Mouse (Mus musculus): Measurements from ENCODE around the gene T2. TPM values are rescaled to one million over a fixed set of nuclear protein-coding genes. Genes with fewer than 3 reads are reported as not detected.
A peak's percentile ranks its signal among the peaks of the same experiment; 100 is the strongest.

Gene T2
- polyA plus RNA-seq, 1 experiment from 2014 or later: 0.20 TPM

DNA sequence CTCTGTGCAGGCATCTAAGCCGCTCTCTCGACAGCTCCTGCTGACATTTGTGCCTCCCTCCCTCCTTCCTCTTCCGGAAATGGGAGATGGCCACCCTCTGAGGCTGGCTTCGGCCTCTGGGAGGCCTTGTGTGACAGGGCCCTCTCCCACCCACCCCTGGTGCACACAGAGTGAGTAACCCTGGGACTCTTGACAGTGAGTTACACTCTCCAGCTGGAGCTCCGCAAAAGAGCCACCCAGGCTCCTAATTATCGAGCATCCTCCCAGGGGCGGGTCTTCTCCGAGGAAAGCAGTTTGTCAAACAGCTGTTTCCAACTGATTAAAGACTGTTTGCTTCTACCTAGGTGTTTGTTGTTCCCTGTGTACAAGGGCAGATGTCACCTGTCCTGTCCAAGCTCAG lies 59.7 kb downstream of the T2 start:
- DNase-seq (peak; percentile 63), ATAC-seq (ENCODE audit: insufficient read depth) (peak; percentile 84)
- Histone ChIP-seq H3K27me3 (ENCODE audit: insufficient read depth, low read length) (no peaks in the 10 kb centered on the region), H3K36me3 (ENCODE audit: insufficient read depth) (no peaks in the 10 kb centered on the region), H3K9ac (no peak overlapping the region), H3K4me2 (no peak overlapping the region), H3K9me3 (ENCODE audit: low read depth, low read length) (no peaks in the 10 kb centered on the region), H3K4me3 (ENCODE audit: low read depth, low read length) (no peak overlapping the region), H3K4me1 (ENCODE audit: insufficient read depth) (no peaks in the 10 kb centered on the region), H3K27ac (ENCODE audit: low read depth) (no peak overlapping the region)
- no peak for TF ChIP-seq CTCF (IDR thresholded peaks at IDR 0.05; ENCODE audit: low read depth)
- 13% methylated on average over 8 of the region's 8 CpGs for WGBS

DNA sequence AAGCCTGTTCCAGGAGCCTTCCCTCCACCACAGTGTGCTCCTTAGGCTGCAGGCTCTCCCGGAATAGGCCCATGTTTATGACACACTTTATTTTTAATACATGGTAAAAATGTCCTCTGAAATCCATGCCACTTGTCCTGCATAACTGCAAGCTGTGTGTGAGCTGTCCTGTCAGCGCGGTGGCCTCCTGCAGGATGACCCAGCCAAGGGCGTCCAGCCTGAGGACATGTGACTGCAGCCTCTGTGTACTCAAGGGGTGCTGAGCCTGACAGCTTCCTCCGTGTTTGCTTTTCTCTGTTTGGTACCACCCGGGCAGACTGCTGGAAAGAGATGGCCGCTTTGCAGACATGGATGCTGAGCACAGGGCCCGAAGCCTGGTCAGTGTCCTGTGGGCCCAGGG lies 61.1 kb downstream of the T2 start:
- Histone ChIP-seq H3K9me3 (ENCODE audit: low read depth, low read length) (no peaks in the 10 kb centered on the region), H3K4me2 (no peak overlapping the region), H3K27me3 (ENCODE audit: insufficient read depth, low read length) (no peaks in the 10 kb centered on the region), H3K27ac (ENCODE audit: low read depth) (no peak overlapping the region), H3K4me1 (ENCODE audit: insufficient read depth) (no peaks in the 10 kb centered on the region), H3K4me3 (ENCODE audit: low read depth, low read length) (no peak overlapping the region), H3K9ac (no peak overlapping the region), H3K36me3 (ENCODE audit: insufficient read depth) (no peaks in the 10 kb centered on the region)
- ATAC-seq (ENCODE audit: insufficient read depth): no peak
- 40% methylated on average over 8 of the region's 8 CpGs for WGBS
- no peak for TF ChIP-seq CTCF (IDR thresholded peaks at IDR 0.05; ENCODE audit: low read depth)
- DNase-seq: no peak

DNA sequence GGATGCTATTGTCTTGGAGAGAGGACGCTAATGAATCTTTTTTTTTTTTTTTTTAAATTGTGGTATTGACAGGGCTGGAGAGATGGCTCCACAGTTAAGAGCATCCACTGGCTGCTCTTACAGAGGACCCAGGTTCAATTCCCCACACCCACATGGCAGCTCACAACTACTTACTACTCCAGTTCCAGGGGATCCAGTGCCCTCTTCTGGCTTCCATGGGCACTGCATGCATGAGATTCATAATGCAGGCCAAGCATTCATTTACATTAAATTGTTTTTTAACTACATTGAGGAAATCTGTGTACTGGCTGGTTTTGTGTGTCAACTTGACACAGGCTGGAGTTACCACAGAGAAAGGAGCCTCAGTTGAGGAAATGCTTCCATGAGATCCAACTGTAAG lies 64.9 kb downstream of the T2 start:
- TF ChIP-seq CTCF (IDR thresholded peaks at IDR 0.05; ENCODE audit: low read depth): peak; percentile 49
- Histone ChIP-seq H3K27ac (ENCODE audit: low read depth) (no peak overlapping the region), H3K4me1 (ENCODE audit: insufficient read depth) (no peaks in the 10 kb centered on the region), H3K9me3 (ENCODE audit: low read depth, low read length) (no peaks in the 10 kb centered on the region), H3K9ac (no peak overlapping the region), H3K4me3 (ENCODE audit: low read depth, low read length) (no peak overlapping the region), H3K4me2 (no peak overlapping the region), H3K36me3 (ENCODE audit: insufficient read depth) (no peaks in the 10 kb centered on the region), H3K27me3 (ENCODE audit: insufficient read depth, low read length) (no peaks in the 10 kb centered on the region)
- DNase-seq (peak; percentile 33), ATAC-seq (ENCODE audit: insufficient read depth) (no peak)
- 67% methylated on average over 1 of the region's 1 CpGs for WGBS

DNA sequence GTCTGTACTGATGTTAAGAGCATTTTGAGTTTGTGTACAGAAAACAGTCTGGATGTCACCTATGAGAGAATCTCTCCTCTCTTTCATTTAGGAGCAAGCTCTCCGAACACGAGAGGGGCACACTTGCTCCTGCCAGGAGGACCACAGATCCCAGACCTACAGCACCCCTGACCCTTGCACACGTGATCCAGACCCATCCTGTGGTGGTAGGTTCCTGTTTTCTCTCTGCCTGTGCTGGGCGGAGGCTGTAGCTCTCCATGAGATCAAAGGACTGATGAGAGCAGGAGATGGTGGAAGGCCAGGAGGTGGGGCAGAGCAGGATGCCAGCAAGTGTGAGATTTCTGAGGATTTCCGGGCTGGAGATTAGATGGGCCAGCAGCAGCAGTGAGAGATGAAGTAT lies 65.7 kb downstream of the T2 start:
- Histone ChIP-seq H3K27me3 (ENCODE audit: insufficient read depth, low read length) (no peaks in the 10 kb centered on the region), H3K36me3 (ENCODE audit: insufficient read depth) (no peaks in the 10 kb centered on the region), H3K4me2 (no peak overlapping the region), H3K27ac (ENCODE audit: low read depth) (no peak overlapping the region), H3K9ac (no peak overlapping the region), H3K9me3 (ENCODE audit: low read depth, low read length) (no peaks in the 10 kb centered on the region), H3K4me1 (ENCODE audit: insufficient read depth) (no peaks in the 10 kb centered on the region), H3K4me3 (ENCODE audit: low read depth, low read length) (no peak overlapping the region)
- ATAC-seq (ENCODE audit: insufficient read depth) (no peak), DNase-seq (no peak)
- 21% methylated on average over 5 of the region's 5 CpGs for WGBS
- TF ChIP-seq CTCF (IDR thresholded peaks at IDR 0.05; ENCODE audit: low read depth): no peak

DNA sequence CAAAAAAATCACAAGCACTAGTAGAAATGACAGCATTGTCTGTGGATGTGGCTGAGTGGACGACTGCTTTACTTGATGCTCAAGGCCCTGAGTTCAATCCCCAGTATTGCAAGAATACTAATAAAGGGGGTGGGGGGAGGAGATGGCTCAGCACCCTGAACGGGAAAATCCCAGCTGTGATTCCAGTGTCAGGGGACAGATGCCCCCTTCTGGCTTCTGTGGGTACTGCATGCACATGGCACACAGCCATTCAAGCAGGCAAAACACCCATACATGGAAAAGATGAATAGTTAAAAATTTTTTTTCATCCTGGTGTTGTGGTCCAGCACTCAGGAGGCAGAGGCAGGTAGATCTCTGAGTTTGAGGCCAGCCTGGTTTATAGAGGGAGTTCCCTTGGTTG lies 67.5 kb downstream of the T2 start:
- Histone ChIP-seq H3K4me3 (ENCODE audit: low read depth, low read length) (no peak overlapping the region), H3K4me2 (no peak overlapping the region), H3K27ac (ENCODE audit: low read depth) (no peak overlapping the region), H3K4me1 (ENCODE audit: insufficient read depth) (no peaks in the 10 kb centered on the region), H3K27me3 (ENCODE audit: insufficient read depth, low read length) (peaks cover 5% of the 10 kb centered on the region; the same call in 1 of the 2 replicates), H3K9ac (no peak overlapping the region), H3K36me3 (ENCODE audit: insufficient read depth) (no peaks in the 10 kb centered on the region), H3K9me3 (ENCODE audit: low read depth, low read length) (no peaks in the 10 kb centered on the region)
- peak; percentile 53 for DNase-seq
- no peak for ATAC-seq (ENCODE audit: insufficient read depth)
- TF ChIP-seq CTCF (IDR thresholded peaks at IDR 0.05; ENCODE audit: low read depth): peak; percentile 61
- 52% methylated on average over 2 of the region's 2 CpGs for WGBS

DNA sequence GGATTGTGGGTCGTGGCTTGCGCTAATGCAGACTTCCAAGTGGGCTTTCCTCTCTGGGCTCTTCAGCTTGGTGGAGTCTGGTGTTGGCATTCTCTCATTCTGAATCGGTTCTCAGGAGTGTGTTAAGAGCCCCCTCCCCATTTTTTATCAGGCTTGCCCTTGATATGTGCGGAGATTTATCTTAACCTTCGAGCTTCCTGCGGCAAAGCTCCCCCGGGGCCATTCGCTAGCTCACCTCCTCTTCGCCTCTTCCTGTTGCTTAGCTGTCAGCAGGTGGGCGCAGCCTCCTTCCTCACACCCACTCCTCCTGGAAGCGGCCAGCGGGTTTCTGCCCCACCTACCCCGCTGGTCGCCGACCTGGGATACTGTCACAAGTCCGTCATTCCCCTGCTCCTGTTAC lies 73.6 kb downstream of the T2 start:
- Histone ChIP-seq H3K9me3 (ENCODE audit: low read depth, low read length) (no peaks in the 10 kb centered on the region), H3K4me2 (no peak overlapping the region), H3K27me3 (ENCODE audit: insufficient read depth, low read length) (peaks cover 67% of the 10 kb centered on the region), H3K4me1 (ENCODE audit: insufficient read depth) (no peaks in the 10 kb centered on the region), H3K9ac (no peak overlapping the region), H3K36me3 (ENCODE audit: insufficient read depth) (no peaks in the 10 kb centered on the region), H3K4me3 (ENCODE audit: low read depth, low read length) (no peak overlapping the region), H3K27ac (ENCODE audit: low read depth) (no peak overlapping the region)
- no peak for TF ChIP-seq CTCF (IDR thresholded peaks at IDR 0.05; ENCODE audit: low read depth)
- DNase-seq: no peak
- no peak for ATAC-seq (ENCODE audit: insufficient read depth)
- 1% methylated on average over 16 of the region's 16 CpGs for WGBS

DNA sequence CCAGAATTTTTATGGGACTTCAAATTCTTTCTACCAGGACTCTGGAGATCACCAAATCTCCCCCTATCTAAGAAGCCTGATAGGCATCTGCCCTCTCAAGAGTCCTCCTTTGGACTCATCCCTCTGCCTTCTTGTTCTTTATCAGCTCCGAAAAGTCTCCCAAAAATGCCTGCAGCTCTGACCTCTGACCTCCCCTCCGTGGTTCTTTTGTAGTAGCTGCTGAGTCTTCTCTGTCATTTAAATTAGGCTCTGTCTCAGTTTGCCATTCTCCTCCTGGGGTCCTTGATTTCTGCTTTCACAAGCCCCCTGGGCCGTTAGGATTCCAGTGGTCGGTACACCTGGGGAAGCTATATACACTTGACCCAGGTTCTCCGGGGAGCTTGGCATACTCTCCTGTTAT lies 74.1 kb downstream of the T2 start:
- Histone ChIP-seq H3K9ac (no peak overlapping the region), H3K4me2 (no peak overlapping the region), H3K27me3 (ENCODE audit: insufficient read depth, low read length) (peaks cover 71% of the 10 kb centered on the region), H3K27ac (ENCODE audit: low read depth) (no peak overlapping the region), H3K36me3 (ENCODE audit: insufficient read depth) (no peaks in the 10 kb centered on the region), H3K4me1 (ENCODE audit: insufficient read depth) (no peaks in the 10 kb centered on the region), H3K9me3 (ENCODE audit: low read depth, low read length) (no peaks in the 10 kb centered on the region), H3K4me3 (ENCODE audit: low read depth, low read length) (no peak overlapping the region)
- no peak for TF ChIP-seq CTCF (IDR thresholded peaks at IDR 0.05; ENCODE audit: low read depth)
- WGBS: 3% methylated on average over 5 of the region's 5 CpGs
- no peak for ATAC-seq (ENCODE audit: insufficient read depth)
- no peak for DNase-seq

DNA sequence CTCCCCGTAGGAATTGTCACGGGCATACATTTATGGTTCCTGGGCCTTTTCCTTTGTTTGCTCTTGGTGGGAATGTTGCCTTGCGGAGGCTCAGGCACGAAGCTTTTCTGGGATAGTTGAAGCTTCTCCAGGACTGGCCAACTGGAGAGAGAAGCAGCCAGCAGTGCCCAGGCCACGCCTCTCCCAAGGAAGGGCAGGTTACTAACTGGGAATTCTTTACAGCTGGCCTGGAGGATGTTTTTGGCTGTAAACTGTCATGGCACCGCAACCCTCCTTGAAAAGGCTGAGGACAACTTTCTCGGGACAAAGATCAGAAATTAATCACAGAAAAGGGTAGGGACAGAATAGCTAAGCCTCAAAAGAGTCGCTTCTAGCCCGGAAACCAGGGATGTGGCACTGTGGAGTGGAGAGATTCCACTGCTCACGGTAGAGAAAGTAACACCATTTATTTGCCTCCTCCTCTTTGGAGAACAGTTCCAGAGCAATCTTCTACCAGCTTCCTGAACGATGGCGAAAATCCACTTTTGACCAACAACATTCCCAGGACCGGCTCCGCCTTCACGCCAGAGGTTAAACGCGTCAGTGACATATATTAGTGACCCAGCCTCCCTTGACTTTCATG lies 76.5 kb downstream of the T2 start:
- Histone ChIP-seq H3K36me3 (ENCODE audit: insufficient read depth) (no peaks in the 10 kb centered on the region), H3K4me2 (no peak overlapping the region), H3K27me3 (ENCODE audit: insufficient read depth, low read length) (peaks cover 93% of the 10 kb centered on the region), H3K4me3 (ENCODE audit: low read depth, low read length) (no peak overlapping the region), H3K27ac (ENCODE audit: low read depth) (no peak overlapping the region), H3K9ac (no peak overlapping the region), H3K9me3 (ENCODE audit: low read depth, low read length) (no peaks in the 10 kb centered on the region), H3K4me1 (ENCODE audit: insufficient read depth) (no peaks in the 10 kb centered on the region)
- no peak for TF ChIP-seq CTCF (IDR thresholded peaks at IDR 0.05; ENCODE audit: low read depth)
- ATAC-seq (ENCODE audit: insufficient read depth) (no peak), DNase-seq (no peak)
- WGBS: 3% methylated on average over 17 of the region's 17 CpGs
